Mouse (Mus musculus) kidney, adult 2 months (tissue): Measurements from ENCODE around the gene Slc5a4b.

Experiments used
- CTCF ChIP-seq: fragments of 200-500 bp; conservative IDR thresholded peaks from 2 replicates; pipeline ENCODE4 v1.5.1; 2011; ENCODE audit warnings: low read depth, mild to moderate bottlenecking, control low read depth, low read length, moderate library complexity, mixed read lengths; ENCODE audit not compliant: insufficient read depth, insufficient read length
- POLR2A ChIP-seq: fragments of 200-500 bp; IDR thresholded peaks from one replicate; pipeline ENCODE4 v1.6.1; 2011; ENCODE audit warnings: low read depth, low read length, control low read depth

DNA sequence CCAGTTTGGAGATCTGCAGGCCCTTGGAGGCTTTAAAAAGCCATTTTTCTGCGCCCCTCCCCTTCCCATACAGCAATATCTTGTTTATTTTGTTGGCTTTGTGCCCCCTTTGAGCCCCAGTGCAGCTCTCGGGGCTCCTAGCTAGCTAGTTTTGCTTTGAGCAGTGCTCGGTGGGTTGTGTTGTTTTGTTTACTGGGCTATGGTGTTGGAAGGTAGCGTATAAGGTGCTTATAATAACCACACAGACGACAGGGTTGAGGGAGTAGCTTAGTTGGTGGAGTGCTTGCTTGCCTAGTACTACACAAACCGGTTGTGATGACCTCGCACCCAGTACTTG, 77.7 kb downstream of the Slc5a4b start:
- TF ChIP-seq CTCF (no peak), POLR2A (no peak)
